Mouse (Mus musculus): ENCODE results near the gene Rptor.

DNA sequence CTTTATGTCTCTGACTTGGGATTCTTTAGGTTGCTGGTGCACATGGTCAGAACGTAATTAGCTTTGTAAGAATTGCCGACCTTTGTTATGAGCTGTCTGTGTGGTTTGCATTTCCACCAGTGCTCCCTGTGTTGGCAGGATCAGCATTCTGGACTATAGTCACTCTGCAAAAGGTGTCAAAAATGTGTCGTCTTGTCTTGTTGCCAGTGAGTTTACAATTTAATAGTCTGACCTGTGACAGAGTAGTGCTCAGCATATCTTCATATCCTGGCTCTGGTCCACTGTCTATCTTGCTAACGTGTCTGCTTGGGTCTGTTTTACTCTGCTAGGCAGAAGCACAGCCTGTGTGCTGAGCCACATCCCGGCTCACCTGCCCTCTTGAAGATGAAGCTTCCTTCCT is 128.7 kb downstream of the Rptor start:
- TF ChIP-seq CTCF (IDR thresholded peaks at IDR 0.05; ENCODE audit: borderline replicate concordance, insufficient read depth, low read depth, low read length) (no peak), POLR2A (IDR thresholded peaks at IDR 0.05; ENCODE audit: borderline replicate concordance, insufficient read depth, low read length) (no peak)
